Mouse (Mus musculus): Measurements from ENCODE around the gene Gm12248. TPM values are rescaled to one million over a fixed set of nuclear protein-coding genes. Genes with fewer than 3 reads are reported as not detected.

Gene Gm12248
- polyA plus RNA-seq, 1 experiment from 2014 or later, result not detected

DNA sequence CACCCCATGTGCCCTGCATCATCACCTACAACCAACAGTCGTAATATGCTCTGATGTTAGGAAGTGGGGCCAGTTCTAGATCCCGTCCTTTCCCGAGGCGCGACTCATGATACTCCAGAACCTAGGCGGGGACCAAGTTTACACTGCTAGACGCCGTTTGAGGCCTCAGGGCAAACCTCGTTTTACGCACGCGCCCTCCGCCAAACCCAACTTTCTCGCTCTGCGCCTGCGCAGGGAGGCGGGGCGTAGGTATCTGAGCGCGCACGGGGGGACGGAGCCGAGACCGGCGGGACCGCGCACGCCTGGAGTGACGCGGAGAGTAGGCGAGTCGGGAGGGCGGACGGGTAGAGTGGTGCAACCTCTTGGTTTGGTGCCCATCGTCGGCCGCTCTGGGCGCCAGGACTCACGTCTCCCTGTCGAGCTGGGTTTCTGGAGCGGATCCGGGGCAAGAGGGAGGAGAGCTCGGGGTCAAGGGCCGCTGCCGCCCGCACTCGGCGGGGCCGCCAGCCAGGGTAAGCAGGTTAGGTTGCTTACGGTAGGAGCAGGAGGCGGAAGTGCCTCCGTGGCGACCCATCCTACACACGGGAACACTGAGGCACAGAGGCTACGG, 10.9 kb upstream of the Gm12248 start, which contains the start of gene Cnot8:
Gene Cnot8 (plus strand): TSS at position 457 of the 610 bp plus-strand sequence.
- WGBS, result under 1% methylated on average over 55 of the region's 55 CpGs
- Histone ChIP-seq H3K27me3 (replicated peaks; ENCODE audit: control insufficient read depth, insufficient read depth, low read length) (no peaks in the 10 kb centered on the region), H3K4me2 (replicated peaks; ENCODE audit: low read depth) (peak within 1 kb of the TSS; percentile 77), H3K4me3 (ENCODE audit: low read depth, low read length) (peak within 1 kb of the TSS; percentile 74), H3K36me3 (ENCODE audit: control insufficient read depth, insufficient read depth) (no peaks in the 10 kb centered on the region), H3K9me3 (ENCODE audit: control insufficient read depth) (no peaks in the 10 kb centered on the region), H3K27ac (ENCODE audit: low read depth, low read length) (peak within 1 kb of the TSS; percentile 93), H3K9ac (ENCODE audit: low read depth, low read length) (peak within 1 kb of the TSS; percentile 71), H3K4me1 (replicated peaks; ENCODE audit: control insufficient read depth, insufficient read depth, low read length) (peaks cover 3% of the 10 kb centered on the region; the same call in 1 of the 2 replicates)
- ATAC-seq, result peak; percentile 99
- TF ChIP-seq CTCF (IDR thresholded peaks at IDR 0.05; ENCODE audit: low read depth), result no peak

DNA sequence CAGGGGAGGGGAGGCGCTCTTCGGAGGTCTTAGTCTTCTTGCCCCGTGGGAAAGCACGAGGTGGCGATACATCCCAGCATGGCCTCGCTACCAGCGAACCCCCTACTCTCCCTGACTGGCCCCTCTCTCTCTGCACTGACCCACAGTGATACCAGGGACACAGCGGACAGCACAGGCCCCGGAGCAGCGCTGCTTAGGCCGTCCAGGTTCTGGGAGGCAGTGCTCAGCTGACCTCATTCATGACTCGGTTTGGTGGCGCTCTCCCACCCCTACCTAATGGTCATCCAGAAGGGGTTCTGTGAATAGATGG, 10.4 kb upstream of the Gm12248 start:
- peak overlapping the region; percentile 50; the same call in 1 of the 2 replicates for H3K27ac ChIP-seq (ENCODE audit: low read depth, low read length)
- no peaks in the 10 kb centered on the region for H3K27me3 ChIP-seq (replicated peaks; ENCODE audit: control insufficient read depth, insufficient read depth, low read length)
- 58% methylated on average over 13 of the region's 13 CpGs for WGBS
- H3K4me1 ChIP-seq (replicated peaks; ENCODE audit: control insufficient read depth, insufficient read depth, low read length), result peaks cover 3% of the 10 kb centered on the region; the same call in 1 of the 2 replicates
- peak overlapping the region; percentile 77 for H3K4me2 ChIP-seq (replicated peaks; ENCODE audit: low read depth)
- H3K36me3 ChIP-seq (ENCODE audit: control insufficient read depth, insufficient read depth), result no peaks in the 10 kb centered on the region
- ATAC-seq, result peak; percentile 7; the same call in 1 of the 2 replicates
- H3K9ac ChIP-seq (ENCODE audit: low read depth, low read length), result no peak overlapping the region
- no peaks in the 10 kb centered on the region for H3K9me3 ChIP-seq (ENCODE audit: control insufficient read depth)
- TF ChIP-seq CTCF (IDR thresholded peaks at IDR 0.05; ENCODE audit: low read depth), result no peak
- no peak overlapping the region for H3K4me3 ChIP-seq (ENCODE audit: low read depth, low read length)

DNA sequence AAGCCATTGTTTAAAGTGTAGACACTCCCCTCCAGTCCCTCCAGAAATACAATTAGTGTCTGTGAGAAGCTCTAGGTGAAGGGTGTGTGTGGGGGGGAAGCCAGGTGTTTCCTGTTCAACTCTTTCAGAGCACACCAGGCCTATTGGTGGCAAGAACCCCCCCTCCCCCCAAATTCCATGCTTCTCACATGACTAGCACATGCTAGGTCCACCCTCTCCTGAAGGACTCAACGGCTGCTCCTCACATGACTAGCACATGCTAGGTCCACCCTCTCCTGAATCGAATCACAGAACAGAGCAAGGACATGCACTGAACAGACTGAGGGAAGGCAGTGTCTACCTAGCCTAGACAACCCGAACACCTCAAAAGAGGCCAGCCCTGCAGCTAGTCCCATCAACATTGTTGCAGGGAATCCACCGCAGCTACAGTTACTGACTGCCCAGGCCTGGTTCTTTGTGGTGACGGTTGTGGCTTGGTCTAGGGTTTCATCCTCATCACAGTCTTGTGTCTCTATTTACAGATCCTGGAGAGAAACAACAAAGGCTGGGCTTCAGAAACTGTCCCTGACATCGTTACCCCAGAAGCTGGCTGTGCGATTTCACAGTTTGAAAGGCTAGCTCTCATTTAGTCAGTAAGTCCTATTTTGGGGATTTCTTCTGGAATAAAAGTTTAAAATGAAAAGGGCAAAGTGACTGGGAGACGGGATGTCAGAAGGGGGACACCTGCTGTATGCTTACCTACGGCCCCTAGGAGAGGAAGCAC, 9.8 kb upstream of the Gm12248 start:
- ATAC-seq, result no peak
- no peak for TF ChIP-seq CTCF (IDR thresholded peaks at IDR 0.05; ENCODE audit: low read depth)

GRCm38 (mm10) chr11:58102146-58102545, 9.2 kb upstream of the Gm12248 start:
- no peaks in the 10 kb centered on the region for H3K27me3 ChIP-seq (replicated peaks; ENCODE audit: control insufficient read depth, insufficient read depth, low read length)
- H3K36me3 ChIP-seq (ENCODE audit: control insufficient read depth, insufficient read depth), result no peaks in the 10 kb centered on the region
- no peak for ATAC-seq
- H3K4me3 ChIP-seq (ENCODE audit: low read depth, low read length), result no peak overlapping the region
- no peak overlapping the region for H3K4me2 ChIP-seq (replicated peaks; ENCODE audit: low read depth)
- H3K4me1 ChIP-seq (replicated peaks; ENCODE audit: control insufficient read depth, insufficient read depth, low read length), result peaks cover 3% of the 10 kb centered on the region; the same call in 1 of the 2 replicates
- no peak overlapping the region for H3K9ac ChIP-seq (ENCODE audit: low read depth, low read length)
- H3K27ac ChIP-seq (ENCODE audit: low read depth, low read length), result no peak overlapping the region
- WGBS, result 81% methylated on average over 3 of the region's 3 CpGs
- TF ChIP-seq CTCF (IDR thresholded peaks at IDR 0.05; ENCODE audit: low read depth), result no peak
- H3K9me3 ChIP-seq (ENCODE audit: control insufficient read depth), result no peaks in the 10 kb centered on the region

More for the DNA sequence above, 9.8 kb upstream of the Gm12248 start:
- Histone ChIP-seq H3K9me3 (ENCODE audit: control insufficient read depth) (no peaks in the 10 kb centered on the region), H3K9ac (ENCODE audit: low read depth, low read length) (no peak overlapping the region), H3K4me3 (ENCODE audit: low read depth, low read length) (no peak overlapping the region), H3K27ac (ENCODE audit: low read depth, low read length) (no peak overlapping the region), H3K4me1 (replicated peaks; ENCODE audit: control insufficient read depth, insufficient read depth, low read length) (peaks cover 3% of the 10 kb centered on the region; the same call in 1 of the 2 replicates), H3K4me2 (replicated peaks; ENCODE audit: low read depth) (peak overlapping the region; percentile 77; the same call in 1 of the 2 replicates), H3K27me3 (replicated peaks; ENCODE audit: control insufficient read depth, insufficient read depth, low read length) (no peaks in the 10 kb centered on the region), H3K36me3 (ENCODE audit: control insufficient read depth, insufficient read depth) (no peaks in the 10 kb centered on the region)
- 85% methylated on average over 9 of the region's 9 CpGs for WGBS

DNA sequence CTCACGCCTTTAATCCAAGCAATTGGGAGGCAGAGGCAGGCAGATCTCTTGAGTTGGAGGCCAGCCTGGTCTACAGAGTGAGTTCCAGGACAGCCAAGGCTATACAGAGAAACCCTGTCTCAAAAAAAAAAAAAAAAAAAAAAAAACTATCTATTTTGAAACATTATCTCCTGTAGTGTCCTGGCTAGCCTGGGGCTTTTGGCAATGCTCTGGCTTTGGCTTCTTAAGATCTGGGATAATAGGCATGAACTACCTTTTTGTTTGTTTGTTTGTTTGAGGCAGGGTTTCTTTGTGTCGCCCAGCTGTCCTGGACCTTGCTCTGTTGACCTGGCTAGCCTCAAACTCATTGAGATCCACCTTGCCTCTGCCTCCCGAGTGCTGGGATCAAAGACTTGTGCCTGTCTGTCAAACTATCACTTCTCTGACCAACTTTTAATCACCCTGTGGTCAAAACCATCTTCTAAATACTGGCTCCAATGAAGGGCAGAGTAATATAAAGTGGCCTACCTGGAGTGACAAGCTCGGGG, 8.3 kb upstream of the Gm12248 start:
- no peak for TF ChIP-seq CTCF (IDR thresholded peaks at IDR 0.05; ENCODE audit: low read depth)
- no peaks in the 10 kb centered on the region for H3K27me3 ChIP-seq (replicated peaks; ENCODE audit: control insufficient read depth, insufficient read depth, low read length)
- H3K4me3 ChIP-seq (ENCODE audit: low read depth, low read length), result no peak overlapping the region
- no peak overlapping the region for H3K9ac ChIP-seq (ENCODE audit: low read depth, low read length)
- peaks cover 3% of the 10 kb centered on the region; the same call in 1 of the 2 replicates for H3K4me1 ChIP-seq (replicated peaks; ENCODE audit: control insufficient read depth, insufficient read depth, low read length)
- no peak for ATAC-seq
- no peaks in the 10 kb centered on the region for H3K36me3 ChIP-seq (ENCODE audit: control insufficient read depth, insufficient read depth)
- no peak overlapping the region for H3K4me2 ChIP-seq (replicated peaks; ENCODE audit: low read depth)
- no peaks in the 10 kb centered on the region for H3K9me3 ChIP-seq (ENCODE audit: control insufficient read depth)
- H3K27ac ChIP-seq (ENCODE audit: low read depth, low read length), result no peak overlapping the region
- WGBS, result 77% methylated on average over 4 of the region's 4 CpGs

DNA sequence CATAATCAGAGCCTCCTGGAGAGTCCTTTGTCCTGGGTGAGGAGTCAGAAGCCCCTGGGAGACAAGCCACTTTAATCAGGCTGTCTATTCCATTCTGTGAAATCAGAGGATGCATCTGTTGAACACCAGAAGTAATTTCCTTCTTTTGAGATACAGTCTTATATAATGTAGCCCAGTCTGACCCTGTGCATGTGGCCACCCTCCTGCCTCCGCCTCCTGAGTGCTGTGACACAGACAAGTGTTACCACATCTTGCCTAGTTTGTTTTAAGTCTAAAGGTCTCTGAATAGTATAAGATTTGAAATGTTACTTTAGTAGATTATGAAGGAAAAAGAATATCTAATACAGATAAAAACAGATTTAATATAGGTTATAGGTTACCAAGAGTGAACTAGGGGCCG, 7.1 kb upstream of the Gm12248 start:
- peaks cover 3% of the 10 kb centered on the region; the same call in 1 of the 2 replicates for H3K4me1 ChIP-seq (replicated peaks; ENCODE audit: control insufficient read depth, insufficient read depth, low read length)
- H3K9ac ChIP-seq (ENCODE audit: low read depth, low read length), result no peak overlapping the region
- H3K36me3 ChIP-seq (ENCODE audit: control insufficient read depth, insufficient read depth), result no peaks in the 10 kb centered on the region
- TF ChIP-seq CTCF (IDR thresholded peaks at IDR 0.05; ENCODE audit: low read depth), result no peak
- H3K4me3 ChIP-seq (ENCODE audit: low read depth, low read length), result no peak overlapping the region
- no peaks in the 10 kb centered on the region for H3K9me3 ChIP-seq (ENCODE audit: control insufficient read depth)
- WGBS, result 80% methylated on average over 2 of the region's 2 CpGs
- no peak overlapping the region for H3K4me2 ChIP-seq (replicated peaks; ENCODE audit: low read depth)
- ATAC-seq, result no peak
- no peaks in the 10 kb centered on the region for H3K27me3 ChIP-seq (replicated peaks; ENCODE audit: control insufficient read depth, insufficient read depth, low read length)
- no peak overlapping the region for H3K27ac ChIP-seq (ENCODE audit: low read depth, low read length)
